Mouse (Mus musculus) intestine, embryonic 16.5 days (tissue): ENCODE measurements around the gene Lurap1l. TPM values are rescaled to one million over a fixed set of nuclear protein-coding genes. Genes with fewer than 3 reads are reported as not detected.

Experiments used
- ATAC-seq: fragments of 200-750 bp; cut with Nextera tagmentation; 2 replicates; pipeline ENCODE4 v1.8.0; 2017; ENCODE audit warnings: moderate TSS enrichment, moderate library complexity
- H3K27ac ChIP-seq: fragments of 300-500 bp; sonication (generic); 2 replicates; pipeline ENCODE4 v1.5.1; 2014; ENCODE audit warnings: mild to moderate bottlenecking, low read length
- H3K27me3 ChIP-seq: fragments of 300-500 bp; sonication (generic); replicated peaks from 2 replicates; pipeline ENCODE4 v1.6.1; 2014; ENCODE audit warnings: low read length, control low read depth, mixed read lengths; ENCODE audit not compliant: control insufficient read depth, insufficient read depth
- H3K36me3 ChIP-seq: fragments of 300-500 bp; sonication (generic); 2 replicates; pipeline ENCODE4 v1.6.1; 2014; ENCODE audit warnings: low read length, control low read depth; ENCODE audit not compliant: control insufficient read depth, insufficient read depth
- H3K4me1 ChIP-seq: fragments of 300-500 bp; sonication (generic); 2 replicates; pipeline ENCODE4 v1.6.1; 2014; ENCODE audit warnings: low read length, control low read depth, mixed read lengths; ENCODE audit not compliant: control insufficient read depth, insufficient read depth
- H3K4me2 ChIP-seq: fragments of 300-500 bp; sonication (generic); 2 replicates; pipeline ENCODE4 v1.6.1; 2014; ENCODE audit warnings: low read depth, low read length, control low read depth
- H3K4me3 ChIP-seq: fragments of 300-500 bp; sonication (generic); 2 replicates; pipeline ENCODE4 v1.5.1; 2014; ENCODE audit warnings: mild to moderate bottlenecking, low read length
- H3K9ac ChIP-seq: fragments of 300-500 bp; sonication (generic); 2 replicates; pipeline ENCODE4 v1.6.1; 2014; ENCODE audit warnings: low read depth, low read length
- H3K9me3 ChIP-seq: fragments of 300-500 bp; sonication (generic); 2 replicates; pipeline ENCODE4 v1.6.1; 2016; ENCODE audit warnings: low read length, control low read depth; ENCODE audit not compliant: control insufficient read depth
- WGBS: fragments of 180-500 bp; shearing (Covaris S2); extraction: QIAGEN DNeasy Blood & Tissue Kit; methylation state at CpG from one replicate; pipeline ENCODE4 v1.1.7; 2014; 5-methylcytosine and 5-hydroxymethylcytosine counted together
- polyA plus RNA-seq: library from polyadenylated mRNA; unstranded; fragments of >200 nt; fragmentation: Nextera tagmentation; extraction: Ambion mirVana; gene quantifications from 2 replicates; pipeline ENCODE4 v1.2.1, GENCODE M21; 2015

The Lurap1l gene
- polyA plus RNA-seq, 1 experiment from 2014 or later, result 19.5 TPM

DNA sequence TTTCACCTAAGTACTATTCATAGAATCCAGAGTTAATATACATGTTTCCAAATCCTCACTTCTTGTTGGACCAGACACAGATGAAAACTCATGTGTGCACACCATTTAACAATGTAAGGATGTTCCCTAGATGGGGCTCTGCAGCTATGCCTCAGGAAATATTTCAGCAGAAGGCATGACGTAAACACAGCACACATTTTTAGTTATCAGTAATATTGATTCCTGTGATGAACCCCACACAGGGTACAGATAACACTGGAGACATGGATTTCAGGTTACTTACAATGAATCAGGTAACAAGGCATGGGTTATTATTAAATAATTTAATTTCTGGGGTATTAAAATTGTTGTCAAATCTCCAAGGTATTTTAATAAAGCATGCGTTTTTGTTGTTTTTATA is 12.2 kb downstream of the Lurap1l start:
- 81% methylated on average over 2 of the region's 2 CpGs for WGBS
- H3K9ac ChIP-seq, result no peak overlapping the region
- ATAC-seq, result no peak
- H3K9me3 ChIP-seq, result no peaks in the 10 kb centered on the region
- no peaks in the 10 kb centered on the region for H3K36me3 ChIP-seq
- no peak overlapping the region for H3K4me2 ChIP-seq
- no peak overlapping the region for H3K27ac ChIP-seq
- H3K4me3 ChIP-seq, result no peak overlapping the region
- peaks cover 9% of the 10 kb centered on the region; the same call in 1 of the 2 replicates for H3K4me1 ChIP-seq
- no peaks in the 10 kb centered on the region for H3K27me3 ChIP-seq

- no peaks in the 10 kb centered on the region for H3K9me3 ChIP-seq
- no peak overlapping the region for H3K4me3 ChIP-seq
- no peaks in the 10 kb centered on the region for H3K36me3 ChIP-seq
- 0 out of 2 replicates have a peak, but pooled peaks cover 4% of the 10 kb centered on the region for H3K4me1 ChIP-seq
- no peak for ATAC-seq
- H3K27me3 ChIP-seq, result no peaks in the 10 kb centered on the region
- no peak overlapping the region for H3K27ac ChIP-seq
- H3K4me2 ChIP-seq, result no peak overlapping the region
- no peak overlapping the region for H3K9ac ChIP-seq
- 67% methylated on average over 4 of the region's 4 CpGs for WGBS
These were observed 14.4 kb downstream of the Lurap1l start for GRCm38 (mm10) chr4:80924815-80925214.

DNA sequence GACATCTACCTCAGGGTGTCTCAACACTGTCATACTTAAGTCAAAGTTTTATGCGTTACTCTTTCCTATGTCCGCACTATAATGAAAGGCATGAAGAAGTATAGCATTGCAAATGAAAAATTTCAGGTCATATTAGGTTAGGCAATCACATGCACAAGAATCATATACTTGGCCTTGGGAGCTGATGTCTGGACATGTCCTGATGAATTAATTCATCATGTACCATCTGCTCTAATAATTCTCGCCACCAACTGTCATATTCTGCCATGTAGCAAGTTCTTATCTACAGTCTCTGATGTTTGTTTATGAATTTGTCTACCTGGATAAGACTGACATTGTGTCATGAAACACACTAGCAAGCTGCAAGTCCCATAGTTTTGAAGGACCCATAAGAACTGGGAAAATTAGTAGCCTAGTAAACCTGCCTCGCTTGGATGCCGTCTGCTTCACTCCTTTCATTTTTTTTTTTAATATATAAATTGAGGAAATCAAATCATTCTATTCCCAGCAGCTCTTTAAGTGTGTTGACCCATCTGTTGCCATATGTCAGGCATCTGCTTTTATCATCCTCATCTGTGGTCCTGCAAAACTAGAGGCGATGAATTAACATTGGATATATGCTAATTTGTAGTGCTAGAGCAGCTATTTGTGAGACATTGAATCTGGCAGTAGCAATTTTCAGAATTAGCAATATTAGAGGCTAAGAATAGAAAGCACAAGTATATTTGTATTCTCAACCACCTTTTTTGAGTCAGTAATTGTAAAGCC is 15.5 kb downstream of the Lurap1l start:
- Histone ChIP-seq H3K9ac (no peak overlapping the region), H3K27ac (no peak overlapping the region), H3K4me2 (no peak overlapping the region), H3K4me1 (0 out of 2 replicates have a peak, but pooled peaks cover 4% of the 10 kb centered on the region), H3K27me3 (no peaks in the 10 kb centered on the region), H3K4me3 (no peak overlapping the region), H3K9me3 (no peaks in the 10 kb centered on the region), H3K36me3 (no peaks in the 10 kb centered on the region)
- ATAC-seq, result no peak
- WGBS, result 84% methylated on average over 6 of the region's 6 CpGs

- H3K4me1 ChIP-seq, result no peaks in the 10 kb centered on the region
- H3K36me3 ChIP-seq, result no peaks in the 10 kb centered on the region
- H3K27me3 ChIP-seq, result no peaks in the 10 kb centered on the region
- no peak overlapping the region for H3K9ac ChIP-seq
- WGBS, result 90% methylated on average over 3 of the region's 3 CpGs
- no peak overlapping the region for H3K4me3 ChIP-seq
- no peak for ATAC-seq
- H3K4me2 ChIP-seq, result no peak overlapping the region
- H3K27ac ChIP-seq, result no peak overlapping the region
- H3K9me3 ChIP-seq, result no peaks in the 10 kb centered on the region
These were observed 24.3 kb downstream of the Lurap1l start for GRCm38 (mm10) chr4:80934749-80935148.

DNA sequence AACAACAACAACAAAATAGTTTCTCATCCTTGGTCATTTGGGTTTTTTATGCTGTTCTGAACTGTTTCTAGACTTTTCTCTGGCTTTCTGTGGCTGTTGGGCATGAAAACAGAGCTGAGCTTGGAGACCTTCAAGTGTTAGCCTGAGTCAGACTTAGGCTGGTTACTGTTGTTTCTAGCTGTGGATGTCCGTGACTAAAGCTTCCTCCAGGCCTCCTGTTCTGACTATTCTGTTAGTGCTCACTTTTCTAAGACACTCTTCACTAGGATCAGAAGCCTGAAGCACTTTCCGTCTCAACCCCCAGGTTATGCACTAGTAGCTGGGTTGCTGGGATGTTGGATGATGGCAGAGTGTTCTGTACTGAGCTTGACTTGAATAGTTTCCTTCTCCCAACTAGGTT is 28.7 kb downstream of the Lurap1l start:
- H3K27me3 ChIP-seq, result no peaks in the 10 kb centered on the region
- no peaks in the 10 kb centered on the region for H3K36me3 ChIP-seq
- no peak overlapping the region for H3K4me3 ChIP-seq
- H3K9me3 ChIP-seq, result no peaks in the 10 kb centered on the region
- no peak overlapping the region for H3K9ac ChIP-seq
- no peak overlapping the region for H3K27ac ChIP-seq
- no peak overlapping the region for H3K4me2 ChIP-seq
- ATAC-seq, result no peak
- 0 out of 2 replicates have a peak, but pooled peaks cover 3% of the 10 kb centered on the region for H3K4me1 ChIP-seq
- WGBS, result 87% methylated on average over 2 of the region's 2 CpGs

DNA sequence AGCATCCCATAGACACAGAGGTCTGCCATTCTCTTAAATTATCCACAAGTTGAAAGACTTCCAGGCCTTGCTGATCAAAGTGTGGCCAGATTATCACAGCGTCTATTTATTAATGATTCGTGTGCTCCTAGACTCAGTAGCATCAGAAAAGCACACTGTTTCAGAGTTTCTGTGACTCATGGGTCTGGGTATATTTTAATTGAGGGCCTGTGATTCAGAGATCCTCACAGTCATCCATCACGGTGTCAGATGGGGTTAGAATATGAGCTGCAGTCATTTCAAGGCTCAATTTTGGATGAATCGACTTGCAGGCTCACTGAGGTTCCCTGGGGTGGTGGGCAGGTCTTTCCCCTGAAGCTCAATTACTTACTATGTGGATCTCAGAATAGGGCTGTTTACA is 30.5 kb downstream of the Lurap1l start:
- no peaks in the 10 kb centered on the region for H3K27me3 ChIP-seq
- no peak for ATAC-seq
- no peak overlapping the region for H3K4me3 ChIP-seq
- no peak overlapping the region for H3K4me2 ChIP-seq
- 0 out of 2 replicates have a peak, but pooled peaks cover 3% of the 10 kb centered on the region for H3K4me1 ChIP-seq
- H3K9me3 ChIP-seq, result no peaks in the 10 kb centered on the region
- no peak overlapping the region for H3K9ac ChIP-seq
- H3K36me3 ChIP-seq, result no peaks in the 10 kb centered on the region
- H3K27ac ChIP-seq, result no peak overlapping the region
- WGBS, result 83% methylated on average over 4 of the region's 4 CpGs

- no peaks in the 10 kb centered on the region for H3K27me3 ChIP-seq
- H3K36me3 ChIP-seq, result no peaks in the 10 kb centered on the region
- H3K4me3 ChIP-seq, result no peak overlapping the region
- 80% methylated on average over 3 of the region's 3 CpGs for WGBS
- H3K4me1 ChIP-seq, result 0 out of 2 replicates have a peak, but pooled peaks cover 3% of the 10 kb centered on the region
- ATAC-seq, result peak; percentile 58; the same call in 1 of the 2 replicates
- H3K9me3 ChIP-seq, result no peaks in the 10 kb centered on the region
- H3K27ac ChIP-seq, result no peak overlapping the region
- no peak overlapping the region for H3K4me2 ChIP-seq
- H3K9ac ChIP-seq, result no peak overlapping the region
These were observed 31.5 kb downstream of the Lurap1l start for GRCm38 (mm10) chr4:80941978-80942377.

- ATAC-seq, result no peak
- no peak overlapping the region for H3K4me3 ChIP-seq
- no peak overlapping the region for H3K9ac ChIP-seq
- no peaks in the 10 kb centered on the region for H3K36me3 ChIP-seq
- no peak overlapping the region for H3K4me2 ChIP-seq
- no peaks in the 10 kb centered on the region for H3K27me3 ChIP-seq
- no peak overlapping the region for H3K27ac ChIP-seq
- no peaks in the 10 kb centered on the region for H3K9me3 ChIP-seq
- H3K4me1 ChIP-seq, result peaks cover 3% of the 10 kb centered on the region; the same call in 1 of the 2 replicates
These were observed 34.2 kb downstream of the Lurap1l start for GRCm38 (mm10) chr4:80944605-80945004.

DNA sequence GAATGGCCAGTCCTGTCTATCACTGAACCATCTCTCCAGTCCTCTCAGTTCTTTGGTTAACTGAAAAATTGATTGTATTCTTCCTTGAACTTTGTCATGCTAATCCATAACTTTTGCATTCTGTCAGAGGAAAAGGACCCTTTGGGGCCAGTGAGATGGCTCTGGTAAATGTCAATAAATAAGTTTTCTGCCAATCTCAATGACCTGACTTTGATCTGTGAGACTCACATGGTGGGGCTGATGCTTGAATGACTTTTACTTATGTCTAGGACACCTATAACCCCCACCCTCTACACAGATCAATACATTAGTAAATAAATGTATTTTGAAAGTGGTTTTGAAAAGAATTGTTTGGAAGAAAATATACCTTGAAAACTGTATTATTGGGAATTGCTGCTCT is 38.7 kb downstream of the Lurap1l start:
- ATAC-seq, result no peak
- Histone ChIP-seq H3K4me3 (no peak overlapping the region), H3K4me2 (no peak overlapping the region), H3K27ac (peak overlapping the region; percentile 38; the same call in 1 of the 2 replicates), H3K9me3 (no peaks in the 10 kb centered on the region), H3K27me3 (no peaks in the 10 kb centered on the region), H3K4me1 (no peaks in the 10 kb centered on the region; the same call in 1 of the 2 replicates), H3K36me3 (no peaks in the 10 kb centered on the region), H3K9ac (no peak overlapping the region)
